Mouse (Mus musculus): Measurements from ENCODE around the gene Fstl1.

Gene Fstl1

GRCm38 (mm10) chr16:37871112-37871715, 94.5 kb downstream of the Fstl1 start:
- DNase-seq, result peak; percentile 71

GRCm38 (mm10) chr16:37874501-37875235, 98.0 kb downstream of the Fstl1 start:
- DNase-seq, result no peak

GRCm38 (mm10) chr16:37877406-37877805, 100.7 kb downstream of the Fstl1 start:
- no peak for DNase-seq

GRCm38 (mm10) chr16:37878951-37879505, 102.4 kb downstream of the Fstl1 start:
- DNase-seq, result no peak

GRCm38 (mm10) chr16:37879750-37880419, 103.2 kb downstream of the Fstl1 start:
- no peak for DNase-seq

- no peak for DNase-seq
Observed at GRCm38 (mm10) chr16:37881168-37881567, 104.5 kb downstream of the Fstl1 start.
